Mouse (Mus musculus): ENCODE data around the gene Cpa4. TPM values are rescaled to one million over a fixed set of nuclear protein-coding genes. Genes with fewer than 3 reads are reported as not detected.

Gene Cpa4
- polyA plus RNA-seq, 1 experiment from 2014 or later = 2.8 TPM

GRCm38 (mm10) chr6:30574945-30575344 lies 6.8 kb downstream of the Cpa4 start:
- Histone ChIP-seq H3K4me3 (ENCODE audit: low read depth, low read length) (no peak overlapping the region), H3K4me1 (ENCODE audit: control insufficient read depth, insufficient read depth, low read length) (peaks cover 20% of the 10 kb centered on the region), H3K27ac (ENCODE audit: low read depth, low read length) (no peak overlapping the region), H3K27me3 (replicated peaks; ENCODE audit: control insufficient read depth, insufficient read depth, low read length) (no peaks in the 10 kb centered on the region), H3K9ac (ENCODE audit: low read length) (no peak overlapping the region), H3K36me3 (ENCODE audit: control insufficient read depth, insufficient read depth, low read length) (no peaks in the 10 kb centered on the region), H3K4me2 (ENCODE audit: low read length) (no peak overlapping the region), H3K9me3 (replicated peaks; ENCODE audit: control insufficient read depth, low read length) (no peaks in the 10 kb centered on the region)
- peak; percentile 26 for DNase-seq (ENCODE audit: low spot score)
- no peak for ATAC-seq
- 87% methylated on average over 1 of the region's 1 CpGs for WGBS

GRCm38 (mm10) chr6:30576477-30577203 lies 8.5 kb downstream of the Cpa4 start:
- Histone ChIP-seq H3K36me3 (ENCODE audit: control insufficient read depth, insufficient read depth, low read length) (no peaks in the 10 kb centered on the region), H3K27me3 (replicated peaks; ENCODE audit: control insufficient read depth, insufficient read depth, low read length) (no peaks in the 10 kb centered on the region), H3K27ac (ENCODE audit: low read depth, low read length) (no peak overlapping the region), H3K4me2 (ENCODE audit: low read length) (no peak overlapping the region), H3K9ac (ENCODE audit: low read length) (no peak overlapping the region), H3K4me1 (ENCODE audit: control insufficient read depth, insufficient read depth, low read length) (peaks cover 34% of the 10 kb centered on the region), H3K4me3 (ENCODE audit: low read depth, low read length) (no peak overlapping the region), H3K9me3 (replicated peaks; ENCODE audit: control insufficient read depth, low read length) (no peaks in the 10 kb centered on the region)
- DNase-seq (ENCODE audit: low spot score) (no peak), ATAC-seq (no peak)
- 80% methylated on average over 17 of the region's 17 CpGs for WGBS

GRCm38 (mm10) chr6:30579961-30580840 lies 12.0 kb downstream of the Cpa4 start:
- H3K4me3 ChIP-seq (ENCODE audit: low read depth, low read length) = no peak overlapping the region
- ATAC-seq = peak; percentile 76
- peak; percentile 70 for DNase-seq (ENCODE audit: low spot score)
- no peaks in the 10 kb centered on the region for H3K9me3 ChIP-seq (replicated peaks; ENCODE audit: control insufficient read depth, low read length)
- H3K36me3 ChIP-seq (ENCODE audit: control insufficient read depth, insufficient read depth, low read length) = no peaks in the 10 kb centered on the region
- H3K9ac ChIP-seq (ENCODE audit: low read length) = peak overlapping the region; percentile 1; the same call in 1 of the 2 replicates
- H3K4me2 ChIP-seq (ENCODE audit: low read length) = peak overlapping the region; percentile 30; the same call in 1 of the 2 replicates
- 17% methylated on average over 17 of the region's 17 CpGs for WGBS
- H3K27ac ChIP-seq (ENCODE audit: low read depth, low read length) = peak overlapping the region; percentile 86
- H3K4me1 ChIP-seq (ENCODE audit: control insufficient read depth, insufficient read depth, low read length) = peaks cover 18% of the 10 kb centered on the region
- H3K27me3 ChIP-seq (replicated peaks; ENCODE audit: control insufficient read depth, insufficient read depth, low read length) = no peaks in the 10 kb centered on the region

GRCm38 (mm10) chr6:30580841-30581176 lies 12.6 kb downstream of the Cpa4 start:
- H3K4me2 ChIP-seq (ENCODE audit: low read length) = peak overlapping the region; percentile 30; the same call in 1 of the 2 replicates
- H3K27me3 ChIP-seq (replicated peaks; ENCODE audit: control insufficient read depth, insufficient read depth, low read length) = no peaks in the 10 kb centered on the region
- H3K9ac ChIP-seq (ENCODE audit: low read length) = 0 out of 2 replicates have a peak overlapping the region, but pooled peaks have one; percentile 1
- H3K36me3 ChIP-seq (ENCODE audit: control insufficient read depth, insufficient read depth, low read length) = no peaks in the 10 kb centered on the region
- DNase-seq (ENCODE audit: low spot score) (no peak), ATAC-seq (no peak; the same call in 1 of the 2 replicates)
- H3K9me3 ChIP-seq (replicated peaks; ENCODE audit: control insufficient read depth, low read length) = no peaks in the 10 kb centered on the region
- H3K4me3 ChIP-seq (ENCODE audit: low read depth, low read length) = no peak overlapping the region
- 23% methylated on average over 8 of the region's 8 CpGs for WGBS
- H3K27ac ChIP-seq (ENCODE audit: low read depth, low read length) = peak overlapping the region; percentile 86
- H3K4me1 ChIP-seq (ENCODE audit: control insufficient read depth, insufficient read depth, low read length) = peaks cover 18% of the 10 kb centered on the region

GRCm38 (mm10) chr6:30586886-30587442 lies 18.8 kb downstream of the Cpa4 start:
- H3K27ac ChIP-seq (ENCODE audit: low read depth, low read length) = no peak overlapping the region

GRCm38 (mm10) chr6:30589819-30590218 lies 21.6 kb downstream of the Cpa4 start:
- Histone ChIP-seq H3K4me1 (ENCODE audit: control insufficient read depth, insufficient read depth, low read length) (0 out of 2 replicates have a peak, but pooled peaks cover 3% of the 10 kb centered on the region), H3K27ac (ENCODE audit: low read depth, low read length) (no peak overlapping the region), H3K36me3 (ENCODE audit: control insufficient read depth, insufficient read depth, low read length) (no peaks in the 10 kb centered on the region), H3K4me2 (ENCODE audit: low read length) (no peak overlapping the region), H3K27me3 (replicated peaks; ENCODE audit: control insufficient read depth, insufficient read depth, low read length) (no peaks in the 10 kb centered on the region), H3K9me3 (replicated peaks; ENCODE audit: control insufficient read depth, low read length) (no peaks in the 10 kb centered on the region), H3K9ac (ENCODE audit: low read length) (no peak overlapping the region), H3K4me3 (ENCODE audit: low read depth, low read length) (no peak overlapping the region)
- WGBS = 69% methylated on average over 2 of the region's 2 CpGs
- DNase-seq (ENCODE audit: low spot score) (no peak), ATAC-seq (no peak)

More at GRCm38 (mm10) chr6:30586886-30587442, 18.8 kb downstream of the Cpa4 start:
- Histone ChIP-seq H3K9me3 (replicated peaks; ENCODE audit: control insufficient read depth, low read length) (no peaks in the 10 kb centered on the region), H3K9ac (ENCODE audit: low read length) (no peak overlapping the region), H3K27me3 (replicated peaks; ENCODE audit: control insufficient read depth, insufficient read depth, low read length) (no peaks in the 10 kb centered on the region), H3K4me3 (ENCODE audit: low read depth, low read length) (no peak overlapping the region), H3K36me3 (ENCODE audit: control insufficient read depth, insufficient read depth, low read length) (no peaks in the 10 kb centered on the region), H3K4me1 (ENCODE audit: control insufficient read depth, insufficient read depth, low read length) (0 out of 2 replicates have a peak, but pooled peaks cover 3% of the 10 kb centered on the region), H3K4me2 (ENCODE audit: low read length) (no peak overlapping the region)
- peak; percentile 30 for DNase-seq (ENCODE audit: low spot score)
- peak; percentile 58 for ATAC-seq
- 55% methylated on average over 7 of the region's 7 CpGs for WGBS

GRCm38 (mm10) chr6:30591851-30592404 lies 23.8 kb downstream of the Cpa4 start:
- ATAC-seq (no peak), DNase-seq (ENCODE audit: low spot score) (no peak)
- no peak overlapping the region for H3K4me2 ChIP-seq (ENCODE audit: low read length)
- H3K9ac ChIP-seq (ENCODE audit: low read length) = no peak overlapping the region
- H3K27ac ChIP-seq (ENCODE audit: low read depth, low read length) = no peak overlapping the region
- 88% methylated on average over 5 of the region's 5 CpGs for WGBS
- H3K27me3 ChIP-seq (replicated peaks; ENCODE audit: control insufficient read depth, insufficient read depth, low read length) = no peaks in the 10 kb centered on the region
- no peaks in the 10 kb centered on the region for H3K36me3 ChIP-seq (ENCODE audit: control insufficient read depth, insufficient read depth, low read length)
- 0 out of 2 replicates have a peak, but pooled peaks cover 3% of the 10 kb centered on the region for H3K4me1 ChIP-seq (ENCODE audit: control insufficient read depth, insufficient read depth, low read length)
- H3K9me3 ChIP-seq (replicated peaks; ENCODE audit: control insufficient read depth, low read length) = no peaks in the 10 kb centered on the region
- H3K4me3 ChIP-seq (ENCODE audit: low read depth, low read length) = no peak overlapping the region

GRCm38 (mm10) chr6:30592417-30592974 lies 24.3 kb downstream of the Cpa4 start:
- Histone ChIP-seq H3K27ac (ENCODE audit: low read depth, low read length) (no peak overlapping the region), H3K9ac (ENCODE audit: low read length) (no peak overlapping the region), H3K27me3 (replicated peaks; ENCODE audit: control insufficient read depth, insufficient read depth, low read length) (no peaks in the 10 kb centered on the region), H3K36me3 (ENCODE audit: control insufficient read depth, insufficient read depth, low read length) (no peaks in the 10 kb centered on the region), H3K9me3 (replicated peaks; ENCODE audit: control insufficient read depth, low read length) (no peaks in the 10 kb centered on the region), H3K4me2 (ENCODE audit: low read length) (no peak overlapping the region), H3K4me1 (ENCODE audit: control insufficient read depth, insufficient read depth, low read length) (no peaks in the 10 kb centered on the region), H3K4me3 (ENCODE audit: low read depth, low read length) (no peak overlapping the region)
- ATAC-seq (no peak), DNase-seq (ENCODE audit: low spot score) (no peak)
- WGBS = 68% methylated on average over 10 of the region's 10 CpGs
